Mouse (Mus musculus) duodenum, adult 2 months (tissue): ENCODE measurements around the gene 6330403K07Rik. TPM values are rescaled to one million over a fixed set of nuclear protein-coding genes. Genes with fewer than 3 reads are reported as not detected.

ENCODE experiments used
- polyA plus RNA-seq: library from polyadenylated mRNA; depleted of rRNA; stranded (reverse); fragments of >200 nt; gene quantifications from 2 replicates; pipeline ENCODE4 v1.2.3, GENCODE M21; 2012; ENCODE audit warnings: low replicate concordance; rRNA removed

Gene 6330403K07Rik
- 0.90 and 0.91 TPM in 2 replicates for polyA plus RNA-seq

DNA sequence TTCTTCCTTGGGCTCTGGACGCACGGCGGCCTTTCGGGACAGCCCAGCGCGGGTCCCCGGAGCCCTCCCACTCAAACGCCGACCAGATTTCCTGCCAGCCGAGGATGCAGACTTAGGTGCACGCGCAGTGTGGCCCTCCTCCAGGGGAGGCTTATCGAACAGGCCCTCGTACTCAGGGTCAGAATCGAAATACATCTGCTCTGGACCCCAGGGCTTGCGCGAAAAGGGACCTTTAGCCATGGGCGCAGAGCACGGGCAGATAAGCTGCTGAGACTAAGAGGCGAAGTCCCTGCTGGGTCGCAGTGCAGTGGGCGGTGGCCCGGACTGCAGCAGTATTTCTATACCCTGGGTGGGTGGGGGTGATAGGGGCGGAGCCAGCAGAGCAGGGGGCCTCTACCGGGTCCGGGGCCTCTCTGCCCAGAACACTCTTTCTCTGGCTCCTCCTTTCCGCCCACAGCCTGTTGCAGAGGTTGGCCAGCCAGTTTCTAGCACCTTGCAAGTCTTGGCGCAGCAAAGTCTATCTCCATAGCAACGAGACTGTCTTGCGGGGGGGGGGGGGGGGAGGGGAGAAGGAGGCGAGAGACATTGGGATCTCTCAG, at the start of gene 6330403K07Rik:
Gene 6330403K07Rik, minus strand, starts transcription at position 351 of the 599 bp plus-strand sequence.

DNA sequence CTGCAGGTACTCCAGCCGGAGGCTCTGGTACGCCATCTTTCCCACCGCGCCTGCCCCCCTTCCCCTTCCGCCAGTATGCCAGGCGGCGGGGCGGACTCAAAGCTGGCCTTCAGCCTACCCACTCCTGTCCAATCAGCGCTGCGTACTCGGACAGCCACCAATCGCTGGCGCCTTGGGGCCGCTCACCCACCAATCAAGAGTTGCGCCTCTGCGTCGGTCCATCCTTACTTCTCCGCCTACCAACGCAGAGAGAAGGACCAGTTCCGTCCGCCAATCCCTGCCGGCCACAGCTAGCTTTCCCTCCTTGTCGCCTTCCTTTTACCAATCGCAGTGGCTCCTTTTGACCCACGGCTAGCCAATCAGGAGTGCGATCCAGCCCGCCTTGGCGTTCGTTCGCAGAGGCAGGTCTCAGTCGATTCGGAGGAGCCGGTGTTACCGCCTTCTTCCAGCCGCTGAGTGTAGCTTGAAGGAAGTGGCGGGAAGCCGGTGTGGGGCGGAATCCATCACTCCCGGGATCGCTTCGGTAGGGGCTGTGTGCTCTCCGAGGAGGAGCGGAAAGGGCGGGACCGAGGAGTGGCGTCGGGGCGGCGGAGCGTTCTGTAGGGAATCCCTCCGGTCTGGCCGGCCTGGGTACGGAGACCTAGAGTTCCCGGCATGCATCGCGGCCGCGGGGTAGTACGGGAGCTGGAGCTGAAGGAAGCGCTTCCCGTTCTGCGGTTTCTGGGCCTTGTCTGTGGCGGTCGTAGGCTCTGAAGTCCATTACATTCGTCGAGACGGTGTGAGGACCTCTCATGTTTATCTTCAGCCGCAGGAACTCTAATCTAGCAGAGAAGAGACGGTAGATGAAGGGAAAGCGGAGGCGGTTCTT, 13.9 kb downstream of the 6330403K07Rik start, which contains the start of the genes Mis12 and Derl2:
Gene Mis12, plus strand, starts transcription at position 411 of the 868 bp plus-strand sequence.
Gene Derl2, minus strand, starts transcription at position 641 of the 868 bp plus-strand sequence.

DNA sequence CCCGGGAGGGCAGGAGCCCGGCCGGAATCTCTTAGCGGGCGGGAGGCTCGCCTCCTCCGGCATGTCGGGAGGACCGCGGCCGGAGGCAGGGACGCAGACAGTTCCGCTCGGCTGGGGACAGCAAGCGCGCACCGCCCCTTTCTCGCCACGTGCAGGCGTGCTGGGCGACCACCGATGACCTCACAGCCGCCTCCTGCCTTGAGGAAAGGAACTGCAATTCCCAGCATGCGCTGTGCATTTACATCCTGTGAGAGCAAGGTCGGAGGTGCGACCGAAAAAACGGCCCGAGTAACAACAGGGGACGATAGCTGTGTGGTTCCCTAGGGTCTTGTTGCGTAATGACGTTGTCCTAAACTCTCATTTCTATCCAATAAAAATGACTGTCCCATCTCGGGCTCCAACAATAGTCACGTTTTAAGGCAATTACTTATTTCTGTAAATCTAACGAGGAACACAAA, 29.0 kb downstream of the 6330403K07Rik start, which contains the start of gene Dhx33:
Gene Dhx33, minus strand, starts transcription at position 122 of the 458 bp plus-strand sequence.

DNA sequence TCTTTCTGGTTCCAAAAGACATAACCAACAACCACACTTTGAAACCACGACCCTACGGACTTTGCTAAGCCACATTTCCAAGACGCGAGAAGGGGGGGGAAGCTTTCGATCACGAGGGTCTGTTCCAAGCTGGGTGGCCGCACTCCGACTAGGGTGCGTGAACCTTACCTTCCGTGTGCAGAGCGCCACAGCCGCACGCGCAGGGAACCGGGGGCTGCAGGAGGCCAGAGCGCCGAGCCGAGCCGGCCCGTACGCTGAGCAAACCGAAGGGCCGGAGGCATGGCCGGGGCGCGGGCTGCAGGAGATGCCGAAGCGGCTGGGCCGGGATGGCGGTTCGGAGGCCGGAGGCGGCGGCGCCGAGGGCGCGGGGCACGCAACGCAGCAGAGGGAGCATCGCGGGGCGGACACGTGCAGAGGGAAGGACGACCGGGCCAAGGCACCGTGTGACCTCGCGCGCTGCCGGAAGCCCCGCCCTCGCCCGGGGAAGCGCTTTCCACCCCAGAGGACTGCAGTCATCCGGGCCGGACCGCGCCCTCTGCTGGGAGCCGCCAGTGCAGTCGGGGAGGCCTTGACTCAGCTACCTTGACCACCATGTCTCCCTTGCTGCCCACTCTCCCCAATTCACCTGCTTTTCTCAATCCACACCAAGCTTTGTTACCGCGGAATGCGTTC, 50.6 kb downstream of the 6330403K07Rik start, which contains the start of gene C1qbp:
Gene C1qbp, minus strand, starts transcription at position 470 of the 672 bp plus-strand sequence.

Other genes with a start within 250 kb of the 6330403K07Rik start
- 0.18 and 0.90 TPM in 2 replicates for gene Scimp, start 220.9 kb downstream of the 6330403K07Rik start, polyA plus RNA-seq
- gene Rabep1, start 188.7 kb downstream of the 6330403K07Rik start, polyA plus RNA-seq, result 1.6 and 1.9 TPM in 2 replicates
- gene Nup88, start 63.5 kb downstream of the 6330403K07Rik start, polyA plus RNA-seq, result 6.3 and 12.4 TPM in 2 replicates
- 8.0 and 10.7 TPM in 2 replicates for gene Rpain, start 63.3 kb downstream of the 6330403K07Rik start, polyA plus RNA-seq
- gene C1qbp, start 50.5 kb downstream of the 6330403K07Rik start, polyA plus RNA-seq, result 333 and 408 TPM in 2 replicates
- gene Dhx33, start 29.1 kb downstream of the 6330403K07Rik start, polyA plus RNA-seq, result 7.1 and 13.8 TPM in 2 replicates
- gene Mis12, start 13.9 kb downstream of the 6330403K07Rik start, polyA plus RNA-seq, result 0.32 and 0.46 TPM in 2 replicates
- gene Derl2, start 13.7 kb downstream of the 6330403K07Rik start, polyA plus RNA-seq, result 6.4 and 8.4 TPM in 2 replicates
- gene Nlrp1a, start 111.2 kb upstream of the 6330403K07Rik start, polyA plus RNA-seq, result 0.11 TPM in 1 of 2 replicates, not detected in the other
- gene Nlrp1b, start 197.2 kb upstream of the 6330403K07Rik start, polyA plus RNA-seq, result 0.05 and 0.41 TPM in 2 replicates